In genomic region chr1:88799343-88799742, GRCm38 (mm10) we compare ENCODE assay signal across 18 mouse cellular contexts.
A peak's percentile ranks its signal among the peaks of the same experiment; 100 is the strongest.
DNase-seq lines count a peak whose midpoint lies in the region; ATAC-seq lines count a peak whose summit lies in the region.
"Had no signal": no experiment of that assay in that cellular context is flagged by ENCODE, and none has a peak within 500 bp of the region (broad histone marks: within the 10 kb centered on the region; RNA-seq: fewer than 3 reads in every experiment).

No protein-coding gene starts in this region.

- no peaks in the 10 kb centered on the region for H3K9me3 ChIP-seq in heart, embryonic 10.5 days
- peaks cover 16% of the 10 kb centered on the region; the same call in 1 of the 2 replicates for H3K9me3 ChIP-seq in midbrain, embryonic 13.5 days
- H3K9me3 ChIP-seq: limb, embryonic 15.5 days had no signal

- H3K27ac ChIP-seq in heart, embryonic 10.5 days, result peak overlapping the region; percentile 62
- peak overlapping the region; percentile 63 for H3K27ac ChIP-seq in midbrain, embryonic 13.5 days
- H3K27ac ChIP-seq: gastrocnemius, adult 2 months; limb, embryonic 15.5 days had no signal

- 39% methylated on average over 7 of the region's 7 CpGs for WGBS in heart, embryonic 10.5 days
- 10% methylated on average over 7 of the region's 7 CpGs for WGBS in midbrain, embryonic 13.5 days

- peaks cover 25% of the 10 kb centered on the region for H3K4me1 ChIP-seq in heart, embryonic 10.5 days
- peaks cover 28% of the 10 kb centered on the region for H3K4me1 ChIP-seq in midbrain, embryonic 13.5 days (replicated peaks)

- peak; percentile 69 for ATAC-seq in midbrain, embryonic 13.5 days
- no peak for ATAC-seq in megakaryocyte-erythroid progenitor cell, adult 5-6 weeks (replicated peaks; ENCODE audit: low FRiP score, low TSS enrichment, poor library complexity, severe bottlenecking)
- ATAC-seq: liver, postnatal 0 days had no signal

- no peak overlapping the region for H3K4me2 ChIP-seq in midbrain, embryonic 13.5 days (replicated peaks)
- H3K4me2 ChIP-seq: limb, embryonic 15.5 days had no signal

- DNase-seq in heart, embryonic 10.5 days (ENCODE audit: low spot score), result no peak
- DNase-seq in heart, postnatal 36 days, result no peak
- DNase-seq in ES-CJ7 (ENCODE audit: low read depth, low spot score), result peak; percentile 26
- DNase-seq in embryo, embryonic 10 days (ENCODE audit: low spot score), result peak; percentile 58
- DNase-seq in adrenal gland, postnatal 14 days, result no peak
- no peak for DNase-seq in layer of hippocampus, adult 9-11 months
- DNase-seq: adrenal gland, postnatal 25 days; B cell, adult 2 months; cerebellum, adult 9-11 months; gastrocnemius, adult 2 months; heart, postnatal 14 days; liver, postnatal 0 days; lung, postnatal 4 days; right cerebral cortex, postnatal 14 days had no signal

- no peak overlapping the region for H3K9ac ChIP-seq in midbrain, embryonic 13.5 days (replicated peaks)
- H3K9ac ChIP-seq: limb, embryonic 15.5 days; liver, postnatal 0 days had no signal

- no peaks in the 10 kb centered on the region for H3K27me3 ChIP-seq in heart, embryonic 10.5 days (ENCODE audit: insufficient read depth, poor library complexity, severe bottlenecking)
- no peaks in the 10 kb centered on the region for H3K27me3 ChIP-seq in midbrain, embryonic 13.5 days
- H3K27me3 ChIP-seq: limb, embryonic 15.5 days had no signal

- intact Hi-C loops in heart, postnatal 36 days (cut with DNase I), result no loop called here

- no peaks in the 10 kb centered on the region for H3K36me3 ChIP-seq in heart, embryonic 10.5 days
- H3K36me3 ChIP-seq in midbrain, embryonic 13.5 days, result no peaks in the 10 kb centered on the region
- H3K36me3 ChIP-seq: G1E; limb, embryonic 15.5 days had no signal

- H3K4me3 ChIP-seq in heart, embryonic 10.5 days, result no peak overlapping the region
- H3K4me3 ChIP-seq in midbrain, embryonic 13.5 days (replicated peaks), result no peak overlapping the region
- H3K4me3 ChIP-seq: gastrocnemius, adult 2 months; limb, embryonic 15.5 days had no signal

Comparison
In these comparisons a context has a peak if more than half of its experiments do, and no peak if none do; other contexts are left out.
1. DNase-seq: peak in ES-CJ7 (single experiment) and embryo, embryonic 10 days (single experiment); none in heart, embryonic 10.5 days (single experiment), heart, postnatal 36 days (0 of 2), adrenal gland, postnatal 14 days (single experiment) and layer of hippocampus, adult 9-11 months (single experiment).